Mouse (Mus musculus) cerebellum, postnatal 25 days (tissue): ENCODE measurements around the gene 4933407L21Rik.
A peak's percentile ranks its signal among the peaks of the same experiment; 100 is the strongest.
"Not testable (repeated sequence)": the region's sequence is repeated elsewhere in the genome, so short reads cannot be mapped to it uniquely, and the experiment has no call there.

Experiments used
- DNase-seq, 2 experiments: peaks; one replicate each; pipeline ENCODE4 v3.0.0; 2021; ENCODE audit warnings: mixed read lengths in 2 of 2

The 4933407L21Rik gene

GRCm38 (mm10) chr1:85959889-85960276 is 31.6 kb downstream of the 4933407L21Rik start:
- DNase-seq, result no peak

DNA sequence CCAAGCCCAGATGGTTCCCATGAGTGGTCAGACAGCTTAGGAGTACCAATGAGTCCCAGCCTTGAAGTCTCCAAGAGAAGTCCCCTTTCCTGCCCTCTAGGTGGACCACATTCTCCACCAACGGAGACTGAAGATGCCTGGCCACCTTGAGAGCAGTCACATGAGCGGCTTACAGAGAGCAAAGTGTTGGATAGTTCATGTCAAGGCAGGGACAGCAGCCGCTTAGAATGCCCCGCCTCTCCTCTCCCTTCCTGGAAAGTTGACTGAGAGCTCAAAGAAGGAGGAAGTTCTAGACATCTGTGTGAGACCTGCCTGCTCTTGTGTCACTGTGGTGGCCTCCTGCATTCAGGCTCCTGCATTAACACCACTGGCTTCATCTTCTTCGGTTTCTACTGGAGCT is 32.6 kb downstream of the 4933407L21Rik start, which contains the start of gene Gpr55:
Gene Gpr55, minus strand, starts transcription at position 135 of the 400 bp plus-strand sequence.
- DNase-seq, result no peak

DNA sequence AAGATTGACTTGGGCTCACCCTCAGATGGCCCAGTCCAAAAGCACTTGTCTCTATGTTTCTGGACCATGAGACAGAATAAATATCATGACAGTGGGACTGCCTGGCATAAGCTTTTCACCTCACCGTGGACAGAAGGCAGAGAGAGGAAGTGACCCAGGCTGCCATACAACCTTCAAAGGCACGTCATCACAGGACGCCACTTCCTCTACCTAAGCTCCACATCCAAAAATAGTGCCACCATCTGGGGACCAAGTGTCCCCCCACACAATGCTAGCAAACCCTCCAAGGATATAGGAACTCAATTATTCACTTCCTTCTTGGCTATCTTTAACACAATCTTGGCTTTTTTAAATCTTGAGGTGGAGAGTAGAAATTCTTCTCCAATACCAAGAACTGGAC is 33.8 kb downstream of the 4933407L21Rik start:
- DNase-seq, result no peak

DNA sequence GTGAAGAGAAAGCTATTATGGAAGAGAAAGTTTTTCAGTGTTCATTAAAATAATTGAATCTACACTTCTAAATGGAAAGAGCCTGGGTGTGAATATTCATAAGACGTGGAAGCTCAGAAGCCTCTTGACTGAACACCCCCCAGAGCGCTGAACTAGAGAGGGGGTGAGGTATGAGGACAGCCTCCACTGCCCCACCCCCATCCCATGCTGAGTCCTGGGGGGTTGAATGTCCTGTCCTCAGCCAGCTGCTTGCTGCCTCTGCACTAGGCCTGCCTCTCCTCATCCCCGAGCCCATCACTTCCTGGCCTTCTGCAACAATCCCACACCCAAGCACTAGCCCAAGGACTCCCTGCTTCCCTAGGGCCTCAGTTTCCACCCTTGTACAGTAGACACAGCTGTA is 37.6 kb downstream of the 4933407L21Rik start:
- DNase-seq, result no peak

- no peak for DNase-seq
These were observed 40.8 kb downstream of the 4933407L21Rik start for GRCm38 (mm10) chr1:85969081-85969480.

DNA sequence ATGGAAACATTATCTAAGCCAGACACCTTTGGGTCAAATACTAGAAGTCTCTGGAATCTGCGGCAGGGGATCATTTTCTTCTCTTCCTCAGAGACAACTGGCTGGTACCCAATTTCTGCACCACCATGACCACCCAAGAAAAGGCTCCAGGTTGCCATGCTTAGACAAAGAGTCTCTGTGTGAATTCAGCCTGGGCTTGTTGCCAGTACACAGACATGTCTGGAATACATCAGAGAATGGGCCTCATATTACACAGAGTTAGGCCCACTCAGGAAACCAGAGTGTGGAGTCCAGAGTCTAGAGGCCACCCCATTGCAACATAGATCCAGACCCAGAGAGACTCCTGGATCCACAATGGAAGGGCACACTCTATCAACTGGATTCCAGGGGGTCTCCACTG is 41.2 kb downstream of the 4933407L21Rik start:
- peak in 1 of 2 experiments; percentile 9 for DNase-seq

DNA sequence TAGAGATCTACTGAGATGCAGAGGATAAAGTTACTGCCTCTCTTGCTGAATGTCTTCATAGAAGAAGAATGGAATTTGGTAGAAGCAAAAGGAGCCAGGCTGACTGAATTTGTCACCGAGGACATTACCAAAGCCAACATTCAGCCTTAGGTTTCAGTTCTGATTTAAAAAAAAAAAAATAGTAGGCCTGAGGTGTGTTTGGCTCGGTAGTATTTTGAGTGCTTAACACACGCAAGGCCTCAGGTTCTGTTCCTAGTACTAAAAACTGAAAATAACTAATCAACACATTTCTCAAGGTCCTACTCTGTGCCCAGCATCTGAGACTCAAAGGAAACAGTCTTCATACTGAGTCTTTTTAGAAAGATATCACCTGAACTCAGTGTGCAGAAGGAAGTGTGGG is 42.8 kb downstream of the 4933407L21Rik start:
- DNase-seq, result no peak

- no peak for DNase-seq
These were observed 44.1 kb downstream of the 4933407L21Rik start for GRCm38 (mm10) chr1:85972341-85972740.

DNA sequence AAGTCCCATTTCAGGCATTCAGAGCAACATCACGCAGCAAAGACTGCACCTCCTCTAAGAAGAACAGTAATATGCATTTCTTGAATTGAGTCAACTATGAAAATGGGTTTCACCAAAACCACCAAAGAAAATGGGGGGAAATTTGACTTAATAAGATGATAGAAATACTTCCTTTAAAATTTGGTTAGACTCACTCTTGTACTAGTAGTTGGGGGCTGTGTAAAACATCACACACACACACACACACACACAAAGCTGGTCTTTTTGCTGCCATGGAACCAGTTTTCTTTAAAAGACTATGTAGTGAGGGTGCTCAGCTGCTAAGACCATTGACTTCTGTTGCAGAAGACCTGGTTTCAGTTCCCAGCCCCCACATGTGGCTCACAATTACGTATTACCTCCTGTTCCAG is 45.2 kb downstream of the 4933407L21Rik start:
- DNase-seq, result no peak

DNA sequence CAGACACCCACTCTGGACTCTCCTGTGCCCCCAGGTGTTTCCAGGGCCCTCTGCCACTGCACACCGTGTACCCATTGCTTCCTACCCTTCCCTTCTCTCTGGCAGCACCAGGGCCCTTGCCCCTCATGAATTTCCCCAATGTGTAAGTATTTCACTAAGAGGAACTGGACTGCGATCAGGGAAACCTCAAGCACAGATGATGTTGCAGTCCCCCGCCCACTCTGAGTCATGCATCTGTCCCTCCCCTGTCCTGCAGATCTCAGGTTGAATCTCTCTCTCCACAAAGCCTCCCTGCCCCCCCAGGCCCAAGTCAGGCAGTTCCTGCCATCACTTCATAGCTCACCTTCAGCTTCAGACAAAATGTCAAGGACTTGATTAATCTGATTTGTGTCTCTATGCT is 49.4 kb downstream of the 4933407L21Rik start:
- DNase-seq, result no peak

GRCm38 (mm10) chr1:85981738-85982357 is 53.6 kb downstream of the 4933407L21Rik start:
- peak in 1 of 2 experiments; percentile 9 for DNase-seq

GRCm38 (mm10) chr1:85985784-85986183 is 57.5 kb downstream of the 4933407L21Rik start:
- no peak for DNase-seq

- no peak for DNase-seq
These were observed 60.1 kb downstream of the 4933407L21Rik start for GRCm38 (mm10) chr1:85988351-85988750.

GRCm38 (mm10) chr1:85988882-85989281 is 60.6 kb downstream of the 4933407L21Rik start:
- not testable (repeated sequence) for DNase-seq
